Mouse (Mus musculus) thymus, postnatal 4 days (tissue): ENCODE data around the gene Fkbp2.

ENCODE experiments used
- DNase-seq: peaks from one replicate; pipeline ENCODE4 v3.0.0; 2021

Gene Fkbp2

DNA sequence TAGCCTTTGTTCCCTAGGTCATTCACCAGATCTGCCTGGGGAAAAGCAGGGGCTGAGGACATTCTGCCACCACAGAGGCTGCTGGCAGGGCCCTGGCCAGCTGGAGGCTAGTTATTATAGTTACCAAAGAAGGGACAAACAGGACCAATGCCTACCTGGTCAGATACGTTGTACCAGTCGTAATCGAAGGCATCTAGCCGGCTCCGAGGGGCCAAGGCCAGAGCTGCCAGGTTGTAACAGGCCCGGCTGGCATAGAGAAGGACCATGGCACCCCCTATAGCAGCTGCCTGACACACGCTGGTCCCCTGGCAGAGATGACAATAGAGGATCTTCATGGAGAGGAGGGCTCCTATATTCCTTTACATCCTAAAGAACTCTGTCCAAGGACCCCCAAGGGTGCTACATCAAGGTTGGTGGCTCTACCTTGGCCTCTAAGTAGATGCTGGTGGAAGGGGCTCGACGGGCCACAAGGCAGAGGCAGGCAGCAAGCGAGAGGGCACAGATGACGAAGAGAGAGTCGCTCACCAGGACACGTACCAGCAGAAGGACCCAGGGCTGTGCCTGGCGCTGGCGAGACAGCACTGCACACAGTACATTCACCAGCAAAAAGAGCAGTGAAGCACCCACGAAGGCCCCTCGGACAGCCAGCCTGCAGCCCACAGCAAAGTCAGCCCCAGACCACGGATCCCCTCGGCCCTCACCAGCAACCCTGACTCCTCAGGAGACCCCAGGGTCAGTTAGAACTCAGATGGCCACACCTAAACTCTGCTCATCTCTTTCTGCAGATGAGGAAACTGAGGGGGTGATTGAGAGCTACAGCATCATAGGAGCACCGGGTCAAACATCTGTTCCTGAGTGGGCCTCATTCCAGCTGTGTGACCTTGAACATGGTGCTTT lies 40.9 kb downstream of the Fkbp2 start:
- no peak for DNase-seq

DNA sequence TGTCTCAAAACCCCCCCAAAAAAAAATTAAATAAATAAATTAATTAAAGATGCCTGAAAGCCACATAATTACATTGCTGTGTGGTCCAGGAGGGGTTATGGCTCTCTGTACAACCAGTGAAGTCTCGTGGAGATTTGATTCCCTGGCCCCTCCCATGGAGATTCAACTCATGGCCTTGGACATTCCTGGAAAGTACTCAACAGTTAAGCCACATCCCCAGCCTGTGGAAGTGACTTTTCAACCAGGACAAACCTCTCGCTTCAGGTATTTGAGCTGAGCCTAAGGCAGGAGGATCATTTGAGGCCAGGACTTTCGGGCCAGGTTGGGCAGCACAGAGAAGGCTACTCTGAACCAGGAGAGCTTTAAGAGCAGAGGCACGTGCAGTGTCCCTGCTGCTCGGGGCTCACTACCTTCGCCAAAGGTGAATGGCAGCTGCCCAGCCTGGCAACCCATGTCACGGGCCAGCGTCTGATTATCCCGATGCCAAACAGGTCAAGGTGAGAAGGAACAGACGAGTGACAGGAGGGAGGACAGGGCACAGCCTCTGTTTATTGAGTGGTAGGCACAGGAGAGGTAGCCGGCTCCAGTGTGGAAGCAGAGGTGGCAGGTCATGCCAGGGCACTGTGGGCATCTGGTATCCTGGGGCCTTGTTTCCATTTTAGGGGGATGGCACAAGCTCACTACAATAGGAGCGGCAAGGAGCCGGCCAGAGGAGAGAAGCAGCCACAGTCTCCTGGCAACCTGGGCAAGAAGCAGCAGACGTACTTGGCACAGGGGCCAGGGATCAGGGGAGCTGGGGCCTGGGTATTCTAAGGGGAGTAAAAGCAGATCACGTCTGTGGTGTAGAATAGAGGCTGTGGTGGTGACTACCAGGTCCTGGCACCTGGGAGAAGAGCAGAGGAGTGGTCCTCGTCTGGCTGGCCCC lies 42.5 kb downstream of the Fkbp2 start:
- no peak for DNase-seq

GRCm38 (mm10) chr19:6936299-6936698 lies 44.0 kb downstream of the Fkbp2 start:
- DNase-seq = peak; percentile 82

GRCm38 (mm10) chr19:6934195-6934977 lies 45.9 kb downstream of the Fkbp2 start, which contains the start of gene Kcnk4:
Gene Kcnk4, minus strand, starts transcription at chr19:6934515.
- DNase-seq = no peak

DNA sequence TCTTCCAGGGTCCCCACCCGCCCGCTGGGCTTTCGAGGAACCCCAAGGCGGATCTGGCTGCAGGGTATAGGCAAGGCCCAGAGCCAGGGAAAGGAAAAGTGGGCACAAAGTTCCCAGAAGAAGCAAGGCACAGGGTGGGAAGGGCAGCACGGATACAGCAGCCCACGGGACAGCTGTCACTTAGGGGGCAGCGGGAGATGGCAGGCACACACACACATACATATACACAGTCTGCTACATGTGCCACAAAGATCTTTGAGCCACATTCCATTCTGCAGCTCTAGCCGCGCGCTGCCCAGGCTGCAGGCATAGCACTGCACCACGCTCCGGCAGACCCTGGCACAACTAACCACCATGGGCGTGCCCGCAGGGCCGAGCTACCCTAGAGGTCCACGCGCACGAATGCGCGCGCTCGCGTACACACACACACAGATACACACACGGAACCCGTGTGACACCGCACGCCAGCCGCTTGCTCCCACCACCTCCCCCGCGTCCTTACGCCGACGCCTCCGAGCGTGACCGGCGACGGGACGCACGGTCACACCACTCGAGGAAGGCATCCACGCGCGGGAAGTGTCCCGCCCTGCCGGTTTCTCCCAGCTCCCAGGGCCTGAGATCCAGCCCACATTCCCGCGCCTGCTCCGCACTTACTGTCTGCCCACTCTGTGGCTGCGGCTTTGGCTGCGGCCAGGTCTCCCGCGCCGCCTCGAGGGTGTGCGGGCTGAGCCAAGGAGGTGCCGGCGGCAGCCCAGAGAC lies 46.7 kb downstream of the Fkbp2 start:
- peak; percentile 40 for DNase-seq

DNA sequence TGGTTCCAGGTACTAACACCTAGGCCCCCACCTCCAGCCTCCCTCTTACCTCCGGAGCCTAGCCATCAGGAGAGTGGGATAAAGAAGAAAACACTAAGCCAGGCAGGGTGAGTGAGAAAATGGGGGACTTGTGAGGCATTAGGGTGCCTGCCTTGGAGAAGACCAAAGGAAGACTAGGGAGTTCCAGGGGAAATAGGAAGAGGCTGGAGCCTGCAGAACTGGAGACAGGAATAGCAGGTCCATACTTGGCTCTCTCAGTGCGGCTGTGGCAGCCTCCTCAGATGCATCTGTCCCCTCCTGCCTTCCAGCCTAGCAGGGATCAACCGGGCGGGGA lies 47.2 kb downstream of the Fkbp2 start:
- DNase-seq = no peak

DNA sequence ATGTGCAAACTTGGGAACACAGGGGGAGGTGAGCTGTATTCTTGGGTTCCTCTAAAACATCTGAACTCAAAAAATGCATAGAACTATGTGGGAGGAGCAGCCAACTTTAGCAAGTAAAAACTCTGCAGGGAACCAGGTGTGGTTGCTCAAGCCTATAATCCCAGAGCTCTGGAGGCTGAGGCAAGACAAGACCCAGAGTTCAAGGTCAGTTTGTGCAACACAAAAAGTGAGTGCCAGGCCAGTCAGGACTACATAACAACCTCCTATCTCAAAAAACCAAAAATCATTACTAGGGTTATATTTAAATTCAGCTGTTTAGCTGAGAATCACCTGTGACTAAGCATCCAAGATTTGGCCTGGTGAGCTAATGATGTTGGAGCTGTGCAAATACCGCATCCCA lies 48.3 kb downstream of the Fkbp2 start:
- no peak for DNase-seq

DNA sequence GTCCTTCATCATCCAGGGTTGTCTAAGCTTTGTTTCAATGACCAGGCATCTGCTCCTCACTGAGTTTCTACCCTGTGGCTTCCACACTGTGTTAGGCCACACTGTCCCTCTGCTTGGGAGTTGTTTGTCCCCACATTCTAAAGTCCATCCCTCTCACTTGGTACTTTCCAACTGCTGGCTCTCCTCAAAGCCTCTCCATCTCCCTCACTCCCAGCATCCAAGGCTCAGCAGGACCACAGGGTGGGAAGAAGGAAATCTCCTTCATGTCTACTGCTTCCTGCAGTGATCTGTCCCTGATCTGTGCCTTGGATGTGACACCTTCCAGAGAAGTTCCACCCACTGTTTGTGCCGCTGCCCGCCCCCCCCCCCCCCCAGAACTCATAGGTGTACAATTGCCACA lies 49.3 kb downstream of the Fkbp2 start:
- no peak for DNase-seq

DNA sequence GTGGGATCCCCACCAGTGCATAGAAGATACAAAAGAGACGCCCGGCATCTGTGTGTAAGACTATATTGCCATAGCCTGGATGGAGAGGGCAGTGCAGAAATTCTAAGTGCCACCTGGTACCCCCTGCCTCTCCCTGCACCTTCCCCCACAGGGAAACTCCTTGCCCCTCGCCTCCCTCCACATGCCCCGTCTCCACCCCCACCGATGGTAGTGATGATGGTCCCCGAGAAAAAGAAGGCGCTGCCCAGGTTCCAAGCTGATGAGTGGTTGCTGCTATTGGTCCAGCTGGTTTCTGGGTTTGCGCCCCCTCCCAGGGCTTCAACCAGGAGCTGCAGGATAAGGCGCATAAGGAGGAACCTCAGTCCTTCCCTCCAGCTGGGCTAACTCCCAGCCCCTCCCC lies 52.2 kb downstream of the Fkbp2 start:
- DNase-seq = no peak
